Mouse (Mus musculus): ENCODE data around the gene Prn. TPM values are rescaled to one million over a fixed set of nuclear protein-coding genes. Genes with fewer than 3 reads are reported as not detected.

Prn gene
- polyA plus RNA-seq, 1 experiment from 2014 or later, result not detected

DNA sequence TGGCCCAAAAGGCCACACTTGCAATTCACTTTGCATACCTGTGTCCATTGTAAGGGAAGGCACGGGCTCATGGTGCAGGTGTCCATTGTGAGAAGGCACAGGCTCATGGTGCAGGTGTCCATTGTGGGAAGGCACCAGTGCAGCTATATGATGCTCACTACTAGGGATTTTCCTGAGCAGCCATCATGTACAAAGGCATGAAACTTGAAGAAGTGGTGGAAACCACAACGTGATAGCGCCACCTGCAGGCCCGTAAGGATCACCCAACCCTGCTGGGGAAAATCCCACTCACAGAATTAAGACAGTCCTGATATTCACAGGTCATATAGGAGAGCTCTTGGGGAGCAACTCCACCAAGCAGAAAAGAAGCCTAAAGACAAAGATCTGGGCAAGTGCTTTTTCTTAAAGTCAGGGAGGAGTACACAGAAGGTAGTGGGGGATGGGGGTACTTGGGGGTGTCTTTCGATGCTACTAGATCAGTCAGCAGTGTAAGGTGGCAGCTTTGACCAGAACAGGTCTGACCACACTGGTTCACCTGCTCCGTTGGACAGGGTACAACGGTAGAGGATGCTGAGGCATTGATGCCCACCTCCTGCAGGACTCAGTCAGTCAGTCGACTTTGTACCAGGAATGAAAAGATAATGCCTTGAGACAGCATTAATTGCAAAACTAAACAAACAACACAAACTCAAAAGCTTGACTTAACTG is 29.8 kb downstream of the Prn start:
- H3K27ac ChIP-seq (replicated peaks), result no peak overlapping the region
- no peak overlapping the region for H3K9ac ChIP-seq
- 37% methylated on average over 8 of the region's 8 CpGs for WGBS
- no peaks in the 10 kb centered on the region for H3K4me1 ChIP-seq
- no peaks in the 10 kb centered on the region for H3K9me3 ChIP-seq (replicated peaks)
- H3K36me3 ChIP-seq, result peaks cover 14% of the 10 kb centered on the region
- no peaks in the 10 kb centered on the region for H3K27me3 ChIP-seq
- H3K4me3 ChIP-seq (replicated peaks), result no peak overlapping the region
- no peak overlapping the region for H3K4me2 ChIP-seq (replicated peaks)
- ATAC-seq (ENCODE audit: insufficient number of reproducible peaks, low FRiP score, low TSS enrichment, low read depth), result no peak

DNA sequence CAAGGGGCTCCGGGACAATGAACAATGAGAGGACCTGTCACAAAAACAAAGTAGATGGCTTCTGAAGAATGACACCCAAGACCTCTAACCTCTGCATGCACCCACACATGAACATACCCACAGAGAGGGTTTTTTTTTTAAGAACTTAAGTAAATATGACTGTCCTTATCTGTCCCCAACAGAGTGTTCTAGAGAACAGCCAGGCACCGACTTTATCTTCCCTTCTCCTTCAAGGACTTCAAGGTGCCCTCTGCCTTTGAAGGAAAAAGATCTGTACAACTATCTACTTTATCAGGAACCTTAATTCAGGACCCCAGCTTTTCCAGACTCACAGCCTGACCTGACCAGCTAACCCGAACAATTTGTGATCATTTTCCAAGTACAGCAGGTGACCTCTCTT is 30.7 kb downstream of the Prn start:
- H3K4me1 ChIP-seq, result no peaks in the 10 kb centered on the region
- H3K9me3 ChIP-seq (replicated peaks), result no peaks in the 10 kb centered on the region
- H3K36me3 ChIP-seq, result peaks cover 14% of the 10 kb centered on the region
- ATAC-seq (ENCODE audit: insufficient number of reproducible peaks, low FRiP score, low TSS enrichment, low read depth), result no peak
- no peaks in the 10 kb centered on the region for H3K27me3 ChIP-seq
- H3K4me2 ChIP-seq (replicated peaks), result no peak overlapping the region
- no peak overlapping the region for H3K27ac ChIP-seq (replicated peaks)
- H3K9ac ChIP-seq, result no peak overlapping the region
- H3K4me3 ChIP-seq (replicated peaks), result no peak overlapping the region
- WGBS, result 85% methylated on average over 3 of the region's 3 CpGs

DNA sequence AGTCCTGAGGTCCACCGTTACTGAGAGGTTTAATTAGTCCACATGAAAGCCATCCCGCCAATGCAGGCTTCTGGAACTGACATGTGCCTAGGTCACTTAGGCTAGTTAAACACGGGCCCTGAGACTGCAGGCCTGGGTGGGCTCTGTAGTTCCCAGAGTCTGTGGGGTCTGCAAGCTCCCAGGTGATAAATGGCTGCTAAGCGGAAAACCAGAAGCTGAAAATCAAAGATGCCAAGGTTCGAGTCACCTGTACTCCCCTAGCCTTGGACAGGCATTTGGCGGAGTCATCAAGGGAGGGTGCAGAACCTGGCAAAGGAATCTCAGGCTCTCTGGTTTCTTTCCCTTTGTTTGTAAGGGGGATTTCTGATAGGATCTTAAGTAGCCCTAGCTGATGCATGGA is 31.7 kb downstream of the Prn start:
- Histone ChIP-seq H3K27ac (replicated peaks) (no peak overlapping the region), H3K4me3 (replicated peaks) (no peak overlapping the region), H3K9ac (no peak overlapping the region), H3K36me3 (peaks cover 13% of the 10 kb centered on the region), H3K4me1 (no peaks in the 10 kb centered on the region), H3K9me3 (replicated peaks) (no peaks in the 10 kb centered on the region), H3K4me2 (replicated peaks) (no peak overlapping the region), H3K27me3 (no peaks in the 10 kb centered on the region)
- 80% methylated on average over 6 of the region's 6 CpGs for WGBS
- no peak for ATAC-seq (ENCODE audit: insufficient number of reproducible peaks, low FRiP score, low TSS enrichment, low read depth)

DNA sequence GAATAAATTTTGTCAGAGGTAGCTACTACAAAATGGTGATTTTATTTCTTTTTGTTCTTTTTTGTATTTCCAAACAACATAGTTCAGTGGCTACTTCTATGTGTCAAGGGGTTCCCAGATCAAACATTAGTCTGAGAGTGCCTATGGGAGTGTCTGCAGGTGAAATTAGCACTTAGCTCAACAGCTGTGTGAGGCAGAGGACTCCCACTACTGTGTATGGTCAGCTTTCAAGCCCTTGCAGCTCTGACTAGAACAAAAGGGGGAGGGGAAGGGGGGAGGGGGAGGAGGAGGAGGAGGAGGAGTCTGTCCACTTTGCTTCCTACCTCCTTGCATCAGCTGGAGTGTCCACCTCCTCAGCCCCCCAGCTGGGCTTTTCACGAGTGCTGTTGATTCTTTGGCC is 34.6 kb downstream of the Prn start:
- H3K9ac ChIP-seq, result no peak overlapping the region
- 0 out of 2 replicates have a peak, but pooled peaks cover 5% of the 10 kb centered on the region for H3K4me1 ChIP-seq
- no peak overlapping the region for H3K27ac ChIP-seq (replicated peaks)
- H3K9me3 ChIP-seq (replicated peaks), result no peaks in the 10 kb centered on the region
- H3K27me3 ChIP-seq, result no peaks in the 10 kb centered on the region
- ATAC-seq (ENCODE audit: insufficient number of reproducible peaks, low FRiP score, low TSS enrichment, low read depth), result no peak
- H3K4me3 ChIP-seq (replicated peaks), result no peak overlapping the region
- H3K36me3 ChIP-seq, result no peaks in the 10 kb centered on the region
- no peak overlapping the region for H3K4me2 ChIP-seq (replicated peaks)
- 37% methylated on average over 1 of the region's 1 CpGs for WGBS

DNA sequence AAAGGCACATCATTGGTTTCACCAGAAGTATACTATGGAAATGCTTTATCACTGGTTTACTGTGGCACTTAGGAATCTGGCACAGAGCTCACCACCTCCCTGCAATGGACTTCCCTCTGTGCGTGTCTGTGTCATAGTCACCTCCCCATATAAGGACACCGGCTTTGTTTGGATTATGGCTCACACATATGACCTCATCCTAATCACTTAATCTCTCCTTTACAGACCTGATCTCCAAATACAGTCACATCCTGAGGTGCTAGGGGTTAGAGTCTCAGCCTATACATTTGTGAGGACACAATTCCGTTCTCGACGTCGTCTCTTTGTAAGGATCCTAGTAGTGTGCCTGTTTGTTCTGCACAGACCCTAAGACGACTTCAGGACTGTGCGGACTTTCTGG is 35.5 kb downstream of the Prn start:
- Histone ChIP-seq H3K27ac (replicated peaks) (no peak overlapping the region), H3K9me3 (replicated peaks) (no peaks in the 10 kb centered on the region), H3K4me3 (replicated peaks) (no peak overlapping the region), H3K4me1 (peaks cover 8% of the 10 kb centered on the region; the same call in 1 of the 2 replicates), H3K9ac (no peak overlapping the region), H3K4me2 (replicated peaks) (no peak overlapping the region), H3K27me3 (no peaks in the 10 kb centered on the region), H3K36me3 (no peaks in the 10 kb centered on the region)
- no peak for ATAC-seq (ENCODE audit: insufficient number of reproducible peaks, low FRiP score, low TSS enrichment, low read depth)
- WGBS, result 76% methylated on average over 8 of the region's 8 CpGs

DNA sequence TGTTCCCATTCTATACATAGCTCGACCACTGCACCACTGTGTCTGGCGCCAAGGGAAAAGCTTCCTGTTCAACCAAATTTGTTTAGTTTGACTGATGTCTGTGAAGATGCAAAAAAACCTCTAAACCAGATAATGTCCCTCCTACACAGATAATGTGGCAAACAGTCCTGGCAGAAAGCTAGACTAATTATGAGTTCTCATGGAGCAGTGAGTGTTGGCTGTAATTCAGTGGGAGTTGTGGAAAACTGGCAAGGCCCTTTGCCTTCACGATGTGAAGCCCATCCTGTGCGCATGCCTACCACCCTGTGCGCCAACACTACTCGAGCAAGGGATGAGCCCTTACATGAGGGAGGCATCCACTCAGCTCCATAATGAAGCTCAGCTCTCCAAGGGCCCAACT is 36.0 kb downstream of the Prn start:
- H3K9ac ChIP-seq, result no peak overlapping the region
- 76% methylated on average over 6 of the region's 6 CpGs for WGBS
- no peak overlapping the region for H3K27ac ChIP-seq (replicated peaks)
- H3K4me1 ChIP-seq, result peaks cover 14% of the 10 kb centered on the region
- H3K9me3 ChIP-seq (replicated peaks), result no peaks in the 10 kb centered on the region
- no peak for ATAC-seq (ENCODE audit: insufficient number of reproducible peaks, low FRiP score, low TSS enrichment, low read depth)
- H3K4me3 ChIP-seq (replicated peaks), result no peak overlapping the region
- no peaks in the 10 kb centered on the region for H3K27me3 ChIP-seq
- no peaks in the 10 kb centered on the region for H3K36me3 ChIP-seq
- no peak overlapping the region for H3K4me2 ChIP-seq (replicated peaks)

DNA sequence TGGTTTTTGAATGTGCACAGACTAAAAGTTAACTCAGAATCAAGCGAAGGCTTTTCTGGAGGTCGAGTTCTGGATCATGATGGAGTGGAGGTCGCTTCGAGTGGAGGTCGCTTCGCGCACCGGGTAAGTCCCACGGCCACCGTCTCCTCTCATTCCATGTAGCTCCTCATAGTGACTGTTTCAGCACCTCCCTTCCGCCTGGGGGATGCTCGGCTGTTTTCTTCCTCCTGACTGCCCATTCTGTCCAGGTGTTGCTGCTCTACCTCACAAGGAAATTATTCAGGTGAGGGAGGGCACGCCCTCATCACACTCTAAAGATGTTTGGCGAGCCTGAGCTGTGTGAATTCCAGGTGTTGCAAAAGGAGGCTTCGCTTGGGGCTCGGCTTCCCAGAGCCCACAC is 36.6 kb downstream of the Prn start:
- Histone ChIP-seq H3K4me3 (replicated peaks) (no peak overlapping the region), H3K4me1 (peaks cover 14% of the 10 kb centered on the region), H3K36me3 (no peaks in the 10 kb centered on the region), H3K4me2 (replicated peaks) (no peak overlapping the region), H3K9me3 (replicated peaks) (no peaks in the 10 kb centered on the region), H3K27ac (replicated peaks) (no peak overlapping the region), H3K9ac (no peak overlapping the region), H3K27me3 (no peaks in the 10 kb centered on the region; the same call in 1 of the 2 replicates)
- no peak for ATAC-seq (ENCODE audit: insufficient number of reproducible peaks, low FRiP score, low TSS enrichment, low read depth)
- 84% methylated on average over 16 of the region's 16 CpGs for WGBS

DNA sequence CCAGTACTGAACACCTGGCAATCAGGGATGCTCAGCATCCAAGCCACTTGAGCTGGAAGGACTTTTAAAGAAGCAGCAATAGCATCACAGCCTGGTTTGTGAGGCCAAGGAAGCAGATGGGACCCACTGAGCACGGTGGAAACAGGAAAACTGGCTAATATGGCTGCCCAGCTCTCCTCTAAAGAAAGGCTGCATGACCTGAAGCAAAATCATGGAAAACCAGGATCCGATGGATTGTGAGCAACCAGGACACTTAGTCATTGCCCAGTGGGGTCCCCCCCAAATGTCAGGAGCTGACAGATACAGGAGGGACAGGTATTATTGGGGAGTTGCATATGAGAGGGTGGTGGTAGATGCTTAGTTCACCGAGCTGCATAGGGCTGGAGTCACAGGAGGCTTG is 38.4 kb downstream of the Prn start:
- WGBS, result 76% methylated on average over 3 of the region's 3 CpGs
- H3K4me3 ChIP-seq (replicated peaks), result no peak overlapping the region
- no peak for ATAC-seq (ENCODE audit: insufficient number of reproducible peaks, low FRiP score, low TSS enrichment, low read depth)

DNA sequence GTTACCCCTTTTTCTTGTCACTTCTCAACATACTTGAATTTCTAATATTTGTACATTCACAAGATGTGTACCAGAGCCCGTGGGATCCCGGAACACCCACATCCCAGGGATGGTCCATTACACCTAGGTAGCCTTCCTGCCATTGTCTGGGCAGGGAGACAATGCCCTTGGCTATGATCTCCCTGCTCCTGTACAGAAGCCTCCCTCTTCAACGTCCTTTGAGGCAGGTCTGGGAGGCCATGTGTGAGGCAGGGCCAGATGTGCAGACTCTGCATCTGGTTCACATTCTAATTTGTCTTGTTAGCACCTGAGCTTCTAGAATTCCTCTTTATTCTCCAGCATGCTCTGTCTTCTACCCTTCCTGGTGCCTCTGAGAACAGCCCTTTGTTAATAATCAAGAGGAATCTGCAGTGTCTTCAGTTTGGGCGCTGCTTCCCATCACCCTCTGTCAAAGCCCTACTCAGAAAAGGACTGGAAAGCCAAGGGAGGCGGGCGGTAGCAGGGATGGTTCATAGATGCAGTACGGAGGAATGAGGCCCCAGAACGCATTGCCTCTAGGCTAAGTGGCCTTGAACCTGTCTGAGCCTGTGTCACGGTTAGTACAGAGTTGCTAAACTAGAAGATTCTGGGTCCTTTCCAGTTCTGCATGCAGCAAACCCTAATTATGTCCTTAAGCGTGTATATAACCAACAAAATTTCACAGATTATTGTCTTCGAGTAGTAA is 39.3 kb downstream of the Prn start:
- 0 out of 2 replicates have a peak overlapping the region, but pooled peaks have one; percentile 18 for H3K27ac ChIP-seq (replicated peaks)

More for the DNA sequence above, 38.4 kb downstream of the Prn start:
- Histone ChIP-seq H3K9me3 (replicated peaks) (no peaks in the 10 kb centered on the region), H3K27me3 (peaks cover 13% of the 10 kb centered on the region), H3K9ac (no peak overlapping the region), H3K4me1 (peaks cover 18% of the 10 kb centered on the region), H3K27ac (replicated peaks) (no peak overlapping the region), H3K36me3 (no peaks in the 10 kb centered on the region), H3K4me2 (replicated peaks) (no peak overlapping the region)

DNA sequence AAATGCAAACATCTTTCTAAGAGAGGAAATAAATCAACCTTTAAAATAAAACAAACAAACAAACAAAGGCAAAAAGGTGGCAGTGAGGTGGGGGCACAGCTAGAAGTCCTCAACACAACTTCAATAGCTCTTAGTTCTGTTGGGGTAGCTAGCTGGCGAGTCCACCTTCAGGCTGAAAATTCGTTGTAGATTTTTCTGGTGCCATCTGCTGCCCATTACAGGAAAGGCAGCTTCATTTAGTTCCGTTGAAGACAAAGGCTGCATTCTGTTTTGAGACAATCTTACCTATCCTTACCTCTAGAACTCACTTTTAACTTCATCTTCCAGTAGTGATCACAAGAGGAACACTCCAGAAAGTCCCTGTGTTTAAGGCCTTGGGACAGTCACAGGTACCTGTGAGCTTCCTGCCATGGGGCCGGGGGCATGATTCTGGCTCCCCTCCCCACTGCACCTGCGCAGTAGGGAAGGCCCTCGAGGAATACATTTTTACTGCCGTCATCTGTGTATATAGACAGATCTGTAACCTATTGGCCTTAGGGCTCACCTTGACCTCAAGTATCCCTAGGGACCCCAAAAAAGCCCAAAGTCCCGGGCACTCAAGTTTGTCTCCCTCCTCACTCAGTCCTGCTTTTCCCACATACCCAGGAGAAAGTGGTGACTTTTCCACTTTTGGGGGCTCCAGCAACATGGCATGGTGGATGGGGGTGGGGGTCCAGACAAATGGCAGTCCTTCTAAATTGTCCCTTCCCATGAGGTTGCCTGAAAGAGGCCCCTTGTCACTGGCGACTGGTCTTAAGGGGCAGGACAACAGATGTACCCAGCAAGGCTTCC is 40.2 kb downstream of the Prn start:
- 38% methylated on average over 9 of the region's 9 CpGs for WGBS
- Histone ChIP-seq H3K9ac (no peak overlapping the region), H3K27ac (replicated peaks) (no peak overlapping the region), H3K27me3 (peaks cover 29% of the 10 kb centered on the region), H3K4me3 (replicated peaks) (no peak overlapping the region), H3K9me3 (replicated peaks) (no peaks in the 10 kb centered on the region), H3K4me2 (replicated peaks) (no peak overlapping the region), H3K4me1 (peaks cover 21% of the 10 kb centered on the region), H3K36me3 (no peaks in the 10 kb centered on the region)
- no peak for ATAC-seq (ENCODE audit: insufficient number of reproducible peaks, low FRiP score, low TSS enrichment, low read depth)

More for the DNA sequence above, 39.3 kb downstream of the Prn start:
- no peak for ATAC-seq (ENCODE audit: insufficient number of reproducible peaks, low FRiP score, low TSS enrichment, low read depth)
- H3K4me1 ChIP-seq, result peaks cover 21% of the 10 kb centered on the region
- H3K4me2 ChIP-seq (replicated peaks), result no peak overlapping the region
- peaks cover 22% of the 10 kb centered on the region for H3K27me3 ChIP-seq
- no peak overlapping the region for H3K9ac ChIP-seq
- no peak overlapping the region for H3K4me3 ChIP-seq (replicated peaks)
- 53% methylated on average over 11 of the region's 11 CpGs for WGBS
- no peaks in the 10 kb centered on the region for H3K36me3 ChIP-seq
- no peaks in the 10 kb centered on the region for H3K9me3 ChIP-seq (replicated peaks)

DNA sequence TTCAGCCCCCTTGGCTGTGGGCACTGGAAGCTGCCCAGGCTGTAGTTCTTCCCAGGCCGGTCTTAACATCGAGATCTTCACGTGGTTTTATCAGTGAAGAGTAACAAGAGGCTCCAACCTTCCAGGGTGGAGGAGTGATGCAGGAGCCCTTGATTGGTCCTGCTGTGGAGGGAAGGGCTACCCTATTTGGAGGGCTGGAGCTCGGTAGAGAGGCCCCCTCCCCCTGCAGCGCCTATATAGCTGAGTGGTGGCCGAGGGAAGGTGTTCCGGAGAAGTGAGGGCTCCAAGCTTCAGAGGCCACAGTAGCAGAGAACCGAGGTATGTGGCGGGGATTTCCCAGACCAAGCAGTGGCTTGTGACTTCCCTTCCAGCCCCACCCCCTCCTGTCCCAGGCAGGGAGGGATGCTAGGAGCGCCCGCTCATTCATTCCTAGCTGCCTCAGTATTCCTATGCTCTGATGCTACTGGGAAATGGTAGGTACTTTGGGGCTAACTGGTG is 40.9 kb downstream of the Prn start, which contains the start of gene Prnd:
Prnd (plus strand) TSS at position 264 of the 498 bp plus-strand sequence.
- H3K4me1 ChIP-seq, result peaks cover 27% of the 10 kb centered on the region
- no peak within 1 kb of the TSS for H3K4me3 ChIP-seq (replicated peaks)

More for the DNA sequence above, 40.9 kb downstream of the Prn start, which contains the start of gene Prnd:
- 7% methylated on average over 11 of the region's 11 CpGs for WGBS
- Histone ChIP-seq H3K27me3 (peaks cover 29% of the 10 kb centered on the region), H3K36me3 (no peaks in the 10 kb centered on the region), H3K27ac (replicated peaks) (no peak within 1 kb of the TSS), H3K4me2 (replicated peaks) (no peak within 1 kb of the TSS; the same call in 1 of the 2 replicates), H3K9me3 (replicated peaks) (no peaks in the 10 kb centered on the region), H3K9ac (no peak within 1 kb of the TSS)
- ATAC-seq (ENCODE audit: insufficient number of reproducible peaks, low FRiP score, low TSS enrichment, low read depth), result peak; percentile 39; the same call in 1 of the 2 replicates
